Mouse (Mus musculus): ENCODE data around the gene Taar7a. TPM values are rescaled to one million over a fixed set of nuclear protein-coding genes. Genes with fewer than 3 reads are reported as not detected.

Taar7a gene
- polyA plus RNA-seq, 1 experiment: not detected

- Histone ChIP-seq H3K36me3 (ENCODE audit: control insufficient read depth, insufficient read depth) (no peaks in the 10 kb centered on the region), H3K4me3 (ENCODE audit: insufficient read depth, poor library complexity, severe bottlenecking) (no peak overlapping the region)
- TF ChIP-seq USF1 (IDR thresholded peaks at IDR 0.05; ENCODE audit: low read depth): no peak
- TF ChIP-seq MYOD1 (IDR thresholded peaks at IDR 0.05; ENCODE audit: control insufficient read depth, insufficient read length, low read depth): no peak
- TF ChIP-seq CEBPB (IDR thresholded peaks at IDR 0.05; ENCODE audit: low read depth): no peak
- no peak for TF ChIP-seq FOSL1 (IDR thresholded peaks at IDR 0.05; ENCODE audit: insufficient read depth, low read length, poor library complexity, severe bottlenecking)
- TF ChIP-seq MAX (IDR thresholded peaks at IDR 0.05): no peak
Observed at GRCm38 (mm10) chr10:23977958-23978357, 15.3 kb downstream of the Taar7a start.

GRCm38 (mm10) chr10:23971256-23971655, 22.0 kb downstream of the Taar7a start:
- Histone ChIP-seq H3ac (ENCODE audit: control insufficient read depth, insufficient read length, low read depth) (no peak overlapping the region), H3K4me3 (ENCODE audit: insufficient read depth, poor library complexity, severe bottlenecking) (no peak overlapping the region), H3K27me3 (ENCODE audit: control insufficient read depth, insufficient read depth, insufficient read length) (peaks cover 18% of the 10 kb centered on the region), H3K79me2 (ENCODE audit: control insufficient read depth, insufficient read depth) (no peaks in the 10 kb centered on the region), H3K36me3 (ENCODE audit: control insufficient read depth, insufficient read depth) (no peaks in the 10 kb centered on the region), H3K79me3 (ENCODE audit: low read depth) (no peaks in the 10 kb centered on the region)
- no peak for TF ChIP-seq FOSL1 (IDR thresholded peaks at IDR 0.05; ENCODE audit: insufficient read depth, low read length, poor library complexity, severe bottlenecking)
- no peak for TF ChIP-seq MAX (IDR thresholded peaks at IDR 0.05)
- TF ChIP-seq CEBPB (IDR thresholded peaks at IDR 0.05; ENCODE audit: low read depth): no peak
- no peak for TF ChIP-seq MYOG (IDR thresholded peaks at IDR 0.05; ENCODE audit: control insufficient read depth, extremely low read depth, insufficient read length)
- TF ChIP-seq MYOD1 (IDR thresholded peaks at IDR 0.05; ENCODE audit: control insufficient read depth, insufficient read length, low read depth): no peak
- TF ChIP-seq CTCF (IDR thresholded peaks at IDR 0.05; ENCODE audit: control insufficient read depth, insufficient read depth, insufficient read length): no peak
- TF ChIP-seq USF1 (IDR thresholded peaks at IDR 0.05; ENCODE audit: low read depth): no peak

More at GRCm38 (mm10) chr10:23977958-23978357, 15.3 kb downstream of the Taar7a start:
- Histone ChIP-seq H3ac (ENCODE audit: control insufficient read depth, insufficient read length, low read depth) (no peak overlapping the region), H3K27me3 (ENCODE audit: control insufficient read depth, insufficient read depth, insufficient read length) (no peaks in the 10 kb centered on the region), H3K79me2 (ENCODE audit: control insufficient read depth, insufficient read depth) (no peaks in the 10 kb centered on the region), H3K79me3 (ENCODE audit: low read depth) (no peaks in the 10 kb centered on the region)

GRCm38 (mm10) chr10:23970656-23971165, 22.6 kb downstream of the Taar7a start, which contains the start of gene Taar5:
Gene Taar5, plus strand, starts transcription at chr10:23970706.
- H3K79me3 ChIP-seq (ENCODE audit: low read depth): no peaks in the 10 kb centered on the region
- peaks cover 18% of the 10 kb centered on the region for H3K27me3 ChIP-seq (ENCODE audit: control insufficient read depth, insufficient read depth, insufficient read length)
- no peak within 1 kb of the TSS for H3ac ChIP-seq (ENCODE audit: control insufficient read depth, insufficient read length, low read depth)
- no peaks in the 10 kb centered on the region for H3K79me2 ChIP-seq (ENCODE audit: control insufficient read depth, insufficient read depth)
- H3K36me3 ChIP-seq (ENCODE audit: control insufficient read depth, insufficient read depth): no peaks in the 10 kb centered on the region
- TF ChIP-seq MYOG (IDR thresholded peaks at IDR 0.05; ENCODE audit: control insufficient read depth, extremely low read depth, insufficient read length): no peak
- no peak for TF ChIP-seq MYOD1 (IDR thresholded peaks at IDR 0.05; ENCODE audit: control insufficient read depth, insufficient read length, low read depth)
- no peak for TF ChIP-seq MAX (IDR thresholded peaks at IDR 0.05)
- no peak for TF ChIP-seq FOSL1 (IDR thresholded peaks at IDR 0.05; ENCODE audit: insufficient read depth, low read length, poor library complexity, severe bottlenecking)
- no peak for TF ChIP-seq CTCF (IDR thresholded peaks at IDR 0.05; ENCODE audit: control insufficient read depth, insufficient read depth, insufficient read length)
- no peak for TF ChIP-seq USF1 (IDR thresholded peaks at IDR 0.05; ENCODE audit: low read depth)
- no peak for TF ChIP-seq CEBPB (IDR thresholded peaks at IDR 0.05; ENCODE audit: low read depth)
- H3K4me3 ChIP-seq (ENCODE audit: insufficient read depth, poor library complexity, severe bottlenecking): no peak within 1 kb of the TSS

- Histone ChIP-seq H3ac (ENCODE audit: control insufficient read depth, insufficient read length, low read depth) (no peak overlapping the region), H3K36me3 (ENCODE audit: control insufficient read depth, insufficient read depth) (no peaks in the 10 kb centered on the region), H3K79me3 (ENCODE audit: low read depth) (no peaks in the 10 kb centered on the region), H3K27me3 (ENCODE audit: control insufficient read depth, insufficient read depth, insufficient read length) (peaks cover 7% of the 10 kb centered on the region), H3K4me3 (ENCODE audit: insufficient read depth, poor library complexity, severe bottlenecking) (no peak overlapping the region), H3K79me2 (ENCODE audit: control insufficient read depth, insufficient read depth) (no peaks in the 10 kb centered on the region)
- TF ChIP-seq MAX (IDR thresholded peaks at IDR 0.05) (no peak), MYOG (IDR thresholded peaks at IDR 0.05; ENCODE audit: control insufficient read depth, extremely low read depth, insufficient read length) (no peak), MYOD1 (IDR thresholded peaks at IDR 0.05; ENCODE audit: control insufficient read depth, insufficient read length, low read depth) (no peak), FOSL1 (IDR thresholded peaks at IDR 0.05; ENCODE audit: insufficient read depth, low read length, poor library complexity, severe bottlenecking) (no peak), CEBPB (IDR thresholded peaks at IDR 0.05; ENCODE audit: low read depth) (no peak), CTCF (IDR thresholded peaks at IDR 0.05; ENCODE audit: control insufficient read depth, insufficient read depth, insufficient read length) (no peak), USF1 (IDR thresholded peaks at IDR 0.05; ENCODE audit: low read depth) (no peak)
Observed at GRCm38 (mm10) chr10:23964921-23965610, 28.2 kb downstream of the Taar7a start.

GRCm38 (mm10) chr10:23963444-23963843, 29.8 kb downstream of the Taar7a start:
- no peaks in the 10 kb centered on the region for H3K36me3 ChIP-seq (ENCODE audit: control insufficient read depth, insufficient read depth)
- H3ac ChIP-seq (ENCODE audit: control insufficient read depth, insufficient read length, low read depth): no peak overlapping the region
- no peaks in the 10 kb centered on the region for H3K79me2 ChIP-seq (ENCODE audit: control insufficient read depth, insufficient read depth)
- no peak for TF ChIP-seq MYOD1 (IDR thresholded peaks at IDR 0.05; ENCODE audit: control insufficient read depth, insufficient read length, low read depth)
- TF ChIP-seq MYOG (IDR thresholded peaks at IDR 0.05; ENCODE audit: control insufficient read depth, extremely low read depth, insufficient read length): no peak
- TF ChIP-seq MAX (IDR thresholded peaks at IDR 0.05): no peak
- TF ChIP-seq CTCF (IDR thresholded peaks at IDR 0.05; ENCODE audit: control insufficient read depth, insufficient read depth, insufficient read length): no peak
- TF ChIP-seq CEBPB (IDR thresholded peaks at IDR 0.05; ENCODE audit: low read depth): no peak
- H3K4me3 ChIP-seq (ENCODE audit: insufficient read depth, poor library complexity, severe bottlenecking): no peak overlapping the region
- peaks cover 7% of the 10 kb centered on the region for H3K27me3 ChIP-seq (ENCODE audit: control insufficient read depth, insufficient read depth, insufficient read length)
- no peaks in the 10 kb centered on the region for H3K79me3 ChIP-seq (ENCODE audit: low read depth)
